Mouse (Mus musculus): ENCODE measurements around the gene Dimt1. TPM values are rescaled to one million over a fixed set of nuclear protein-coding genes. Genes with fewer than 3 reads are reported as not detected.

The Dimt1 gene
- polyA plus RNA-seq (2015; fragmentation: Illumina TruSeq; extraction: RNeasy Lipid Tissue Mini Kit (QIAGEN cat#74804); ENCODE audit: low read depth, low replicate concordance) = 27.6 TPM

DNA sequence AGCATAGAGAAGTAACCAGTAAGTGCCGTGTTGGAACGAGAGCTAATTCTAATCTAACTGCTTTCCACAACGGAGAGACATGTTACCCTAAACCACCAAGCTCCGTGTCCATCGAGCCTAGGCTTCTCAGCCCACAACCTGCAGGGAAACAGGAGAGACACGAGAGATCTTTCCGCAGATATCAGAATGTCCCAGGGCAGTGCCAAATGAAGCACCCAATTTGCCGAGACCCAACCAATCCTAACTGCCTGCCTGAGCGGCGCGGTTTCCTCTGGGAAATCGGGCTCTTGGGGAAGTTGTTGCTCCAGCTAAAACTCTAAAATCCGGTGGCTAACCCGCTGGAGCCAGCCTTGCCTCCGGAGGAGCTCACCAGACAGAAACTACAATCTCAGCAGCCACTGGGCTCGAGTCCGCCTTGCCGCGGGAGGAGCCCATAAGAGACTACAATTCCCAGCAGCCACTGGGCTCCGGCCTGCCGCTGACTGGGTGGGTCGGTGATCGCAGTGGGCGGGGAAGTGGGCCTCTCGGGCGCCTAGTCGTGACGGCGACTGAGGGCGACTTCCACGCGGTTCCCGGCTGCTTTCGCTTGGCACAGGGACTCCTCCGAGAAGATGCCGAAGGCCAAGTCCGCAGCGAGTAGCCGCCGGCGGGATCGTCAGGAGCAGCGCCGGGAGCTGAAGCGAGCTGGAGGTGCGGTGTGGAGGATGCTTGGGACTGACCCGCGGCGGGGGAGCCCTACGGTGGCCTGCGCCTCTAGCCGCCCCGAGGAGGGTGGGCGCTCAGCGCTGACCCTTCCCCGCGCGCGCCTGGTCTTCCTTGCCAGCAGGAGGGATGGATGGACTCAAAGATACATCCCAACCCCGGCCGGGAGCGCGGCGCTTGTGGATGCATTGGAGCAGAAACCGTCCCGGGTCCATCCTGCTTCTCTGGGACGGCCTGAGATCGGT is at the start of gene Dimt1:
TSS of gene Dimt1 (plus strand) at position 534 of the 947 bp plus-strand sequence.

DNA sequence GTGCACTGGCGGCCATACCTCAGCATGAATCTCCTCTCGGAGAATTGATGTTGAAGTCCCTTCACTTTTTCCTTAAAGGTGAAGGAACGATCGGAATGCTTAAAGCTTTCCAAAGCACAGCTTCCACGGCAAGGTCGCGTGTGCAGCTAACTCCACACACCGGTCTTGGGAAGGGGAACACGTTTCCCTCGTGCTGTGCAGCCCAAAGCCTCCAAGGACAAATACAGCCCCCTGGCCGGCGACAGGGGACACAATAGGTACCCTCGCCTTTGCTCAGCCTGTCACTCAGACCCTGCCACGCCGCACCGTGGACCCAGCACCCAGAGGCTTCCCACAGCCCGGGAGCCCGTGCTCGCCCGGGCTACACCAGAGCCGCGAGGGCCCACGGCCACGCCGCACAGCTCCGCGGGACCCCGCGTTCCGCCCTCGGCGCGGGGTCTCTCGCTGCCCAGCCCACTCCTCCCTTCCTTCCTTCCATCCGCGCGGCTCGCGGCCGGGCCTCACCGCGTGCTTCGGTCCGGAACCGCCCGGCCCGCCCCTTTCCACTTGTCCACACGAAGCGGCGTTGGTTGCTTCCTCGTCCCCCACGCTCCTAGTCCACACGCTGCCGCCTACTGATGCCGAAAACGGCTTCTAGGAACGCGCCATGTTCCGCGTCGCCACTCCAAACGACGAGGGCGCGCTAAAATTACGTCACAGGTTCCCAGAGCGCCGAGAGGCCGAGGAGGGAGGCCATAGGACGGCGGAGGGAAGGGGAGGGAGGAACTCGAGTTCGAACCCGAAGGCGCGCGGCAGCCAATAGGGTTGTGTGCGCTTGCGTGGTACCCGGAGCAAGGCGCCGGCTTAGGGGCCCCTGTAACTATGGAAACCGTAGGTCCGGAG is 10.4 kb upstream of the Dimt1 start, which contains the start of gene Ipo11:
TSS of gene Ipo11 (minus strand) at position 703 of the 882 bp plus-strand sequence.

Other genes starting within 250 kb of the Dimt1 start
- gene Ipo11, start 10.2 kb upstream of the Dimt1 start, polyA plus RNA-seq (2015; fragmentation: Illumina TruSeq; extraction: RNeasy Lipid Tissue Mini Kit (QIAGEN cat#74804); ENCODE audit: low read depth, low replicate concordance) = 42.4 TPM
- gene Kif2a, start 75.0 kb downstream of the Dimt1 start, polyA plus RNA-seq (2015; fragmentation: Illumina TruSeq; extraction: RNeasy Lipid Tissue Mini Kit (QIAGEN cat#74804); ENCODE audit: low read depth, low replicate concordance) = 52.1 TPM

Measured in brain, adult 10 weeks (tissue).